Mouse (Mus musculus) cerebellum, postnatal 10 days (tissue): ENCODE measurements around the gene Hivep2.
A peak's percentile ranks its signal among the peaks of the same experiment; 100 is the strongest.

Experiments used
- DNase-seq, 2 experiments: peaks; one replicate each; pipeline ENCODE4 v3.0.0; 2021; ENCODE audit warnings: mixed read lengths in 2 of 2

The Hivep2 gene

DNA sequence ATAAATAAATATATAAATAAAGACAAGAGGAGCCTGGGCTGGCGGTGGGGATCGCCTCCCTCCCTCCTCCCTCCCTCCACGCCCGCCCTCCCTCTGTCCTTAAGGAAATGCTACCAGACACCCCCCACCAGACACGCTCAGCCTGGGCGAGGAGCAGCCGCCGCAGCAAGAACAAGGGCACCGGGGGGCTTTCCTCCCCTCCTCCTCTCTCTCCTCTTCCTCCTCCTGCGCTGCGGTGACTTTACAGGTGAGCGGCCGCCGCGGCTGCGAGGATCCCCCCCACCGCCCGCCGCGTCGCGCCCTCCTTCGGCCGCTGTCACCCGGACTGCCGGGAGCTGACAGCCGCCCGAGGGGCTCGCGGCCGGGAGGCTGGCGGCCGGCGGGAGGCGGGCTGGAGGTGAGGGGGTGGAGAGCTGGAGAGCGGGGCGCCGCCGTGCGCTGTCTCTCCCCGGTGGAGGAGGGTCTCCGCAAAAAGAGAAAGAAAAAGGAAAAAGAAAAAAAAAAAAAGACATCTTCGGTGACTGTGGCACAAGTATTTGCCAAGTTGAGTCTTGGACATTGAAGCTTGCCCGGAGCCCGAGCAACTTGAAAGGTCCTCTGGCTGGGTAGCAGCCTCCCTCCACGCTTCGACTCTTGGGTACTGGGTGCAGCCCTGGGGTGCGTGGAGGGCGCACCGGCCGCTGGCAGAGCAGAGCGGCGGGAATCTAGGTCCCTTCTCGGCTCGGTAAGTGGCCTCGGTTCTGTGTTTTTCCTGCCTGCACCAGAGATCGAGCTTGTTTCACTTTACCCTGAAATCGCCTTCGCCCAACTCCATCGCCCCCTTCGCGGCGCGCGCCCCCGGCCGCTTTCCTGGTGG lies at the start of gene Hivep2:
Gene Hivep2 (plus strand): TSS at position 102 of the 856 bp plus-strand sequence.
- peak in 1 of 2 experiments; percentile 76 for DNase-seq

DNA sequence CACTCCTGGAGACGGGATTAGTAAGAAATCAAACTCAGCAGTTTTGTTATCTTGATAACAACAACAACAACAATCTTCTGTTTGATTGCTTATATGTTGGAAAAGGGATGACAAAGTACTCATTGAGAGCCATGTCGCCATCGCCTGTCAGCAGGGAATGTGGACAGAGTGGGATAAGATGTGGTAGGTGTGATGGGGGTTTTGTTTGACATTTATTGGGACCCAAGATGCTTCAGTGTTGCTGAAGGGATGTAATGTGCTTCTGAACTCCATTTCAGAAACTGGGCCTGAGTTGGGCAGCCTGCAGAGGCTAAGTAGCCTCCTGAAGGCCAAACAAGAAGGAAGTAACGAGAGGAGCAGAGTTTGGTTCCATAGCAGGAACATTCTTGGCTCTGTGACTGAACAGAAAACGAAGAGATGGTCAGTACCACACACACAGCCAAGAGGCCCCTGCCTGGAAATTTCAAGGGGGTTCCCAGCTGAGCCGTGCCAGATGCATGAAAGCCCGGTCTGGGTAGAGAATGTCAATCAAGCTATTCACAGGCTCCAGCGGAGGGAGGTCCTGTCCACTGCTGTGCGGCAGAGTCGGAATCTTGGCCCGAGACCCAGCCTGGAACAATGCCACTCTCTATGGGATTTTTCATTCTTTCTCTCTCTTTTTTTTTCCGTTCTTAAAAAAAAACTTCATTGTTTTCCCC lies 49.1 kb upstream of the Hivep2 start:
- DNase-seq: peak; percentile 71 to 81

DNA sequence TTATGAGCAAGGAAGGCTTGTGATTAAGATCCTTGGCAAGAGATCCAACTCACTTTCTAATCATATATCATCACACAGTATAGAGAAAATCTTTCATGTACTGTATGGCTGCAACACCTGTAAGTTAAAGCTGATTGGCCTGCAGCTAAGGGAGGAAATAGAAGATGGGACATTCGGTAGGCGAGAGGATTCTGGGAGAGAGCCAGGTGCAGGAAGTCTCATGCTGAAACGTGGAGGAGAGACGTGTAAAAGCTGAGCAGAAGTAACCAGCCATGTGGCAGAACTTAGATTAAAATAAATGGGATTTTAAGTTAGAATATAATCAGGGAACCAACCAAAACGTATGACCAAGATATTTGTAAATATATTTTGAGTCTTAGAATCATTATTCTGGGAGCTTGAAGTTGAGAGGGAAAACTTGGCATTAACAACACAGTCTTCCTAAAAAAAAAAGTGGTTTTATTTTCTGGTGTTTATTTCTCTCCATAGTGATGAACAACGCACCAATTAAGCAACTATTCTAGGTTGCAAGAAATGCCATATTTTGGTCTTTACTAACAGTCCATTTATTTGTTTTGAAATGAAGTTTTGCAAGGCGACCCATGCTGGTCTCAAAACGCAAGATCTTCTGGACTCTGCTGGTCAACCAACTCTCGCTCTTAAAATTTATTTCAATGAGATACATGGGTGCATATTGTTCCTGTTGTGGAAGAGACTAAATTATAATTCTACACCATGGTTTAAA lies 44.1 kb upstream of the Hivep2 start:
- peak in 1 of 2 experiments; percentile 29 for DNase-seq

DNA sequence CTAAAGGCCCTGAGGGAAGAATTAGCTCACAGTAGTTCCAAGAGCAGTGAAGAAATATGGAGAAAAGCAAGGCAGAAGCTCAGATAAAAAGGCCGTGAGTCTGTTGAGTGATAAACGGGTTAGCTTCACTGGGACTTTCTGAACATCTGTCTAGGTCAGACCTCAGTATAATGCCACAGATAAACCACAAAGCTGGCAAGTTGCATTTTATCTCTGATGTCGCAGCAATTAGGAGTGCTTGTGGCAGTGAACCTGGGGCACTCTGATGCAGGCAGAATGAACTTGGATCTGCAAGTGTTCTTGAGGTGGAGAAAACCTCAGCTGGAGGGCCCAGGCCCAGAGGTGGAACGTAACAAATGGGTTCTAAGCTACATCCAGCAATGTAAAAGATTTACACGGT lies 36.6 kb upstream of the Hivep2 start:
- no peak for DNase-seq

DNA sequence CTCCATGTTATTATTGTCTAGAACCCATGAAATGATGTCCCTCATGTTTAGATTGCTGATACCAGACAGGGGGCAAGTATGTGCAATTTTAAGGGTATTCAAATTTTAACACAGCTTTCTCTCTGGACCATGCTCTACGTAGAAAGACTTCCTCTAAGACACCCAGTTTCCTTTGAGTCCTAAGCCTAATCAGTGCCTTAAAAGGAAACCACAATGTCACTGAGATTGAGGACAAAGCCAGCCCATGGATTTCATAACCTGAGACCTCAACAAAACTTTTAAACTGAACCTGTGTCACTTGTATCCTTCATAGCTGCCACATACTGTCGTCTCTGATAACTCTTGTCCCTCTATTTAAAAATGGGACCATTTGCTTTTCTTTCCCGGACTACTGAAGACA lies 33.7 kb upstream of the Hivep2 start:
- DNase-seq: no peak

DNA sequence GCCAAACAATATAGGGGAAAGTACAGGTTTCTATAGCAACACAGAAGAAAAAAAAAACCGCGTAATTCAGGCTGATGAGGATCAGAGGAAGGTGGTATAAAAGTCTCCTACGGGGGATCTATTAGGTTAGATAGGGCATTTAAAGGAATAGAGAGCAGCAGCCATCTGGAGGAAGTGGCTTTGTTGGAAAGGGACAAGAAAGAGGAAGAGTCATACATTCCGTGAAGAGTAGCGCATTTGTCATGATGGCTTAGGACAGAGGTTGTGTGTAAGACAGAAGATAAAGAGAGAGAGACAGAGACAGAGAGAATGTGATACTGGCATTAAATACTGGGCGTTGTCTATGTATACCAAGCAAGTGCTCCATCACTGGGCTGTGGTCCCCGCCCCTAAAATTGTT lies 32.6 kb upstream of the Hivep2 start:
- no peak for DNase-seq

DNA sequence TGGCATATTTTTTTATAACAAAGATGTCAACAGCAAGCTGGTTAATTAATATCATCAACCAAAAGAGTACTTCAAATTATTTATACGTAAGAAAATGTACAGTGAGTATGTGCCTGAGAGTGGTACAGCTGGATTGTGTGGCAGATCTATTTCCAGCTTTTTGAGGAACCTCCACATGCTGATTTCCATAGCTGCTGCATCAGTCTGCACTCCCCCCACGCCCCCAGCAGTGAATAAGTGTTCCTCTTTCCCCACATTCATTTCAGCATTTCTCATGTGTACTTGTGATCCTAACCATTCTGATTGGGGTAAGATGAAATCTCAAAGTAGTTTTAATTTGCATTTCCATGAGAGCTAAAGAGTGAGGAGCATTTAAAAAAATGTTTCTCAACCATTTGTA lies 30.2 kb upstream of the Hivep2 start:
- no peak for DNase-seq

DNA sequence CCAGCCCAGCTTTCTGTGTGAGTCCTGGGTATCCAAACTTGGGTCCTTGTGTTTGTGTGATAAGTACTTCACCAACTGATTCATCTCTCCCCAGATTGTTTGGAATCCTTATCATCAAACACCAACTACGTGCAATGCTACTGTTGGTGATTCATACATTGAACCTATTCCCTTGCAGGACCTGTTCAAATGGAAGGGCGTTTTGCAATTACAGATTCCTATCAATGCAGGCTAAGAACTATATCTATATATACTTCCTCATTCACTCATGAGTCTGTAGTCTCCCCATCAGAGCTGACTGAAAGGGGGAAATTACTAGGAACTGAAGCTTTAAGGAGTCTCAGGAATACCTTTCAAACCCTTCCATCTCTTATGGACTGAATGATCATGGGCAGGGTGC lies 24.5 kb upstream of the Hivep2 start:
- DNase-seq: no peak

DNA sequence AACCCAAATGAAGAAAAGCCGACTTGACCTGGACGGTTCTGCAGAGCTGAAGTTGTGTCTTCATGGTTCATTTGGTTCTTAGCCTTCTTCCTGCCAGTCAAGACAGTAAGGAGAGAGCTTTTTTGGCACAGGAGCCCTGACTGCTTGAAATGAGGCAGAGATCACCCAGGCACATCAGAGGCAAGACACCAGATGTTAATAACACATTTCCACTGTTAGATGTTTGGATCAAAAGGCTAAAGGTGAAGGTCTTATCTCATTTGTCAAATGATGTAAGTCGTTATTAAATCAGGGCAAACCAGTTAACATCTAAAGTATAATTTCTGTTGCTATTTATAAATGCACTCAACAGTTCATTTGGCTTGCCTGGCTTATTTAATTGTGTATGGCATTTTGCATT lies 22.2 kb upstream of the Hivep2 start:
- peak; percentile 8 to 14 for DNase-seq

DNA sequence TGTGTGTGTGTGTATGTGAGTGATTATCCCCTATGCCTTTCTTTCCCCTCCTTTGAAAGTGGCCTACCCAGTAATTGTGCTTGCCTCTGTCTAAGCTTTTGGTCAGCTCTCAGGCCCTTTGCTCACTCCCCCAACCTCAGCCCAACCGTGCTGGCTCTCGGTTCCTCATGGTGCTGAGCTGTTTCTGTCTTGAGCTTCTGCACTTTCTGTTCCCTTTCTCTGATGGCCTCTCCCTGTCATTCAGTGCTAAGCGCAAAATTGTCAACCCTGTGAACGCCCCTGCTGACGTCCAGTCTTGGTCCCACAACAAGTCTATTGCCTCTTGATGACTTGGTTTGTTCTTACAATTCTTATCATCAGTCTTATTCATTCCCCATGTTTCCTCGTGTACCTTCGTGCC lies 19.4 kb upstream of the Hivep2 start:
- no peak for DNase-seq

DNA sequence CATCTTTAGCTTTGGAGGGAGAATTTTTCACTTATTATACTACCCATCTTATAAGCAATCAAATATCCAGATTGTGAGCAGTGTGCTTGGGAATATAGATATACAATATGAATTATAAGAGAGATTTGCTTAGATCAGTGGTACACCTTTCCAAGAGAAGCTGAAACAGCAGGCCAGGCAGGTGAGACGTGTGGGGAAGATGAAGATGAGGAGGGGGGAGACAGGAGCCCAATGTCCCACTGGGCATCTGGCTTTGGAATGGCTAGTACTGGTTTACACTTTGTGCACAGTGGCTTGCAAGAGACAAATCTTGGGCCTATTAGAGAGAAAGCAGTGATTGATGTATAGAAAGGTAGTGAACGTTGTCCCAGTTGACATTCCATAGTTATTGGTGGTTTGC lies 2.9 kb upstream of the Hivep2 start:
- no peak for DNase-seq

DNA sequence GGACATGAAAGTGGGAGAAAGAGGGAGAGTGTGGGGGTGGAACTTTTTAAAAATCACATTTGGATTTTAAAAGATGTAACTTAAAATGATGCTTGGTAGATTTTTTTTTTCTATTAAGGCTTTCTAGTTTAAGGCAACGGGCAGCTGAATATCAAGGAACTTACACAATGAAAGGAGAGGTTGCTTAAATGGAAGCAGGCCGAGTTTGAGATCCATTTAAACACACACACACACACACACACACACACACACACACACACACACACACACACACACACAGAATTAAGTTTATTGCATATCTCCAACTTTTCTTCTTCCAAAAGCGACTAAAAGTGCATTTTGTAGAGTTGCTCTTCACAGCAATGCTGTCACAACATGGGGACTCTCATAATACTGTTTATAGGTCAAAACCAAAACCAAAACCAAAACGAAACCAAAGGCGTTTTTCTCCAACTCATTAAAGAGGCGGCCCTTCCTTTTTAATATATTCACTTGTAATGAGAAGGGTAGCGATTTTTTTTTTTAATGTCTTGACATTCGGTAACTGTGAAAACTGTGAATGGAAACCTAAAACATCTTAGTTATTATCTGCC lies 1.9 kb upstream of the Hivep2 start:
- DNase-seq: no peak

DNA sequence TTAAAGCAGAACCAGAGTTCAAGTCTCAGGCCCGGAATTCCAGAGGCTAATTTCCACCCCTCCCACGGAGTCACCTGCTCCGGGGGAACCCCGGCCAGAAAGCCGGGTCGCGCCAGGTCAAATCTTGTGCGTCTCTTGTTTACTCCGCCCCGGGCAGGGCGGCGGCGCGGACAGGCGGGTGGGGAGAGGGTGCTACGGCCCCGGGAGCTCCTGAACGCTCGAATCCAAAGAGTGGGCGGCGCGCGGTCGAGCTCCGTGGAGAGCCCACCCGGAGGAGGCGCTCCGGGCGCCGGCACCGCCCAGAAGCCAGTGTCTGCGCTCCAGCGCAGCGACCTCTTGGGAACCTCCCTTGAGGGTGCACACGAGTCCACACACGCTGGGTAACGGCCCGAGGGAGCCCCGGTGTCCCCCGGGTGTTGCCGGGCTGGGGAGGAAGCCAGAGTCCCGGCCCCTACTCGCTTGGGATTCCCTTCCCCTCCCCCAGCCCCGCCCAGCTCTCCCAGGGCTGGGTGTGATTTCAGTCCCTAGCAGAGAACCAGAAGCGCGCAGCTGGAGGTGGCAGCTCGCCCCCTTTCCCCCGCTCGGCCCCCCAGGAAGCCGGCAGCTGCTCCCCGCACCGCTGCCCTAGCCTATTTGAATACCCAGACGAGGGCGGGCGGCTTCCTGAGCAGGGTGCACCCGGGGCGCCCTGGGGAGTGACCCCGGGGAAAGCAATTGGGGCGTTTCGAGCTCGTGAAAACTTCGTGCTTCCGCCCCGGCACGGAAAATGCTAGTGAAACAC lies 1.2 kb upstream of the Hivep2 start:
- DNase-seq: peak; percentile 87

DNA sequence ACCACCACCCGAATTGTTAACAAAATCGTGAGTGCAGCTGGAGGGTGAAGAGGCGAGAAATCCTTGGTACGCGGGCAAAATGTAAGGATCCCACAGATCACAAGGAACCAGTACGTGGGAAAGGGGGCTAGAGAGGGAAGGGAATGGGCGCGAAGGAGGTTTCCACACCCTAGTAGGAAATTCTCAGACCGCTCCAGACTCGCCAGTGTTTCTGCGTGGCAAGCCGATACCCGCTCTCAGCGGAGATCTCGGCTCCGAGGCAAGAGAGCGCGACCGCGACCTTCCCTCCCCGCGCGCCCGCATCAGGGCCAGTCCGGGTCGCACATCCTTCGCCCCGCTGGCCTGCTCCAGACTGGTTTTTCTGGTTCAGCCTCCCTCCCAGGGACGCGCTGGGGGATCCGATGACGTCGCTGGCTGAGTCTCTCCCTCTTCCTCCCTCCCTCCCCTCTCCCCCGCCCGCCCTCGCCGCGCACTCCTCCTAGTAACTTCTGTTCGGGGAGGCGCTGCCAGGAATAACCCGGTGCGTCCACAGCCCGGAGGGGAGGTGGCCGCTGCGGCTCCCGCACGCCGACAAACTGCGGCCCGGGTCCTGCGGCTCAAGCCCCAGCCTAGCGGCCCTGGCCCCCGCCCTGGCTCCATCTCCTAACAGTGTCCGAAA lies 430 bp upstream of the Hivep2 start:
- peak; percentile 96 to 98 for DNase-seq

DNA sequence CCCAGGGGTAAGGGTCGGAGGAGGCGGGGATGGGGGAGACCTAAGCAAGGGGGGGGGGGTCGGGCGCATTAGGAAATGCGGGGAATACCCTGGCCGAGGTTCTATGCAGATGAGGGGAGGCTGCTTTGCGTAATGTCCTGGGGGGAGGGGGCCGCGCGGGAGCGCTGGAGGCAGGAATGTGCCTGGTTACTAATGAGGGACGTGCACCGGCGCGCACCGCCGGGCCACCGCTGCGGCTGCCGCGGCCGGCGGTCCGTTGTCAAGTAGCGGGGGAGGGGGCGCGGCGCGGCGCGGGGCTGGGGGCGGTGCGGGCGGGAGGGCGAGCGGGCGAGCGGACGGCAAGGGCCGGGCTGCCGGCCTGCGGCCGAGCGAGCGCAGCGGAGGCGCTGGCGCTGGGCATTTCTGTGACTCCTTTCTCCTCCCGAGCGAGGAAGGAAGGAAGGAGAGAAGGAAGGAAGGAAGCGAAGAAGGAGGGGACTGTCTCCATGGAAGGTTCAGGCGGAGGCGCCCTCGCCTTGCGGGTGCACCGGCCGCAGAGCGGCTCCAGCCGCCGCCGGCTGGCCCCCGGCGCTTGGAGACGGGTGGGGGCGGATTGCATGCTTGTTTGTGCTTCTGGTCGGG lies 1.1 kb downstream of the Hivep2 start:
- peak; percentile 88 for DNase-seq

DNA sequence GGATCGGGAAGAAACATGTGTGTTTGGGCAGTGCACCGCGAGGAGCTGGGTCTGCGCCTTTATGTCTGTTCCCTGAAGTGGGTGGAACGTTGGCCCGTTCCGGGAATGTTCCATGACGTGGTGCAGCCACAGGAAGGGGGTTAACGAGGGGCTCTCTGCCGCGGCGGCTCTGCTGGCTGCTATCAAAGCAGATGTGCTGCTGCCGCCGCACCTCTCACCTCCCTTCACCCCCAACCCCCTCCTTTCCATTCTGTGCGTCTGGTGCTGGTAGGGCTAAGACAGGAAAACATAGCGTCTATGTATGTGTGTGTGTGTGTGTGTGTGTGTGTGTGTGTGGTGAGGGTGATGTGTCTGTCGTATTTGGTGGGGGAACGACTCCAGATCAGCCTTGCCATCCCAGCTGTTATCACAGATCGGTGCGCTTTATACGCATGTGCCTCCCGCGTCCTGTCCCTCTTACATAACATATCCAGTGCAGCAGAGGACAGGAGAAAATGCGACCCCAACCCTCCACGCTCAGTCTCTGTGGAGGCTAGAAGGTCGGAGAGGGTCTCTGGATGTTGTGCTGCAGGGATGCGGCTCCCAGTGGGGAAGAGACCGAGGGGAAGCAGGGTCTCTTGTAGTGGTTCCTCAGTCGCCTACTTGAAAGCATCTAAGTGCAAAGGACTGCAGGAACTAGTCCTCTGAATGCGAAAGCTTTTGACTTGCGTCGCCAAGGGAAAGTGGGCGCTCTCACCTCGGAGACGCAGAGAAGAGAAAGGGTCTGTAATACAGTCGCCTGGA lies 1.8 kb downstream of the Hivep2 start:
- DNase-seq: peak; percentile 81 to 83

DNA sequence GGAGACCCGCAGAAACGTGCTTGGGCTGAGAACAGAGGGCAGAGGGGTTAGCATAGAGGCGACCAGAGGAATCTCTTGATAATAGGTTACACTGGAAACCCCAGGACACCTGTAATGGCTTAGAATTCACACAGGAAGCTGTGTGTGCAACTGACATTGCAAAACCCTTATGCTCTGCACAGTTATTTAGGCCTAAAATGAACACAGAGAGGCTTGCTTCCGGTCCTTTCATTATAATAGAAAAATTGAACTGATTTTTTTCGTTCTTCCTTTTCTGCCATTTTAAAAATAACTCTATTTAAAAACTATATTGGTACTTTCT lies 2.3 kb downstream of the Hivep2 start:
- DNase-seq: no peak

DNA sequence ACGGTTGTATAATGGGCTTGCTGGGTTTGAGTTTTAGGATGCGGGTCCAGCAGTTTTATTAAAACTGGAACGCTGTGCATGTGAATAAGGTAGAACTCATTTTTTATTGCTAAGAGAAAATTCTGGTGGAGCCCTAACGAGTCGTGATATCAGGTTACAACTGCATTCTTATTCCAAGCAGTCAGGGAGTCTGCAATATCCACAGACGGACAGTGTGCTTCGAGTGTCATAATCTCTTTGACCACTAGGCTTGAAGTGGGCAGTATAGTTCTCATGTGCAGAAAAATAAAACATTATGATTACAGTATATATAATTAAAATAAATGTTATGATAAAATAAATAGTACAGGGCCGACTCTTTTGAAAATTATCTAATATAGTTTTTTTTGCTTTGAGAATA lies 3.1 kb downstream of the Hivep2 start:
- peak; percentile 65 to 79 for DNase-seq

DNA sequence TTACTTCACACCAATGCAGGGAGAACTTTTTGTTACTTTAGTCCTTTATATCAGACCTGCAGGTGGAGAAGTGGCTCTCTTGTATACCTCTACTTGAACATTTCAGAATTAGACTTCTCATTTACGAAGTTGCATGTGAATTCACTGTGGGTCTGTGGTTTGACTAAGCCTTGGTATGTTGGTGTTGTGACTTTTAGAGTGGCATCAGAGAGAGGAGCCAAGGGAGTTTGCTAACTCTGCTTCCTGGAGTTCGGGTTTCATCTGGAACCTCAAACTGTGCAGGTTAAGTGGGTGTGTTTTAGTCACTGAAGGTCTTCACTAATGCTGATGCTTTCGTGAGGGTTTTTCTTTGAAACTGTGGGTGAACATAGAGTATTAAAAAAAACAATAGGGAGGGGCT lies 4.4 kb downstream of the Hivep2 start:
- no peak for DNase-seq

DNA sequence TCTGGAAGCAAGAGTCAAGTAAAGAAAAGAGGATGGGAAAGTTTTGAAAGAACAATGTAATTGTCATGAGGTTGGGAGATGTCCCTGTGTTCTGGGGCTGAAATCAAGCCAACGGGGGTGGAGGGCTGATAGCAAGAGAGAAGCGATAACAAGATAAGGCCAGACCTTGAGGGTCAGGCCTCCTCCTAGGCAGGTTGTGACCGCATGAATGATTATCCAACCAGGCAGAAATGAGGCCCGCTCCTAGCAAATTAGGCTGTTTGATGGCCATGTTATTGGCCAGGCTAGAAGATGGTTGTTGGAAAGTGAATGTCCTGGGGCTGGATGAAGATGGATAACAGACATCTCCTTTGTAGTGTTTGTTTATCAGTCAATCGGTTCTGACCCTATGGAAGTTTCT lies 5.4 kb downstream of the Hivep2 start:
- peak; percentile 49 to 65 for DNase-seq
